Mouse (Mus musculus): ENCODE measurements at regions not wholly inside any gene's neighbourhood (a gene's known extent, or its start where the extent isn't known, plus 50 kb on each side); places are given as distances from the start of the nearest gene placed in this dataset.

DNA sequence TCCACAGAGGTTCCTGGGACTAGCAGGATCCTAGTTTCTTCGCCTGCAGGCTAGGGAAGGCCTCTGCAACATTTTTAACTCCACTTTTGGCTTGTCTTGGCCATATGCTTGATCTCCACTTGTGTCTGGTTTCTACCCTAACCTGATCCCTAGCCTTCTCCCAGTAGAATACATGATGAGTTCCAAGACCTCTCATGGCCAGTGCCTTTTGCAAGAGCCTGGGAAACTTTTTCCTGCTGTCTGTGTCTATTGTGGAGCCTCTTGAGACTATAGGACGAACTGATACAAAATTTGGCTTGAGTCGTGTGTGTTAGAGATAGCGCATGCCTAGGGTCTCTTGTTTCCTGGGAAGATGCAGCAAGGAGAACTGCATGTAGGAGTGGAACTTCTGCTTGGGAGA, 119.3 kb downstream of the Cartpt start:
- no peak for DNase-seq (ENCODE audit: low read depth, low spot score)

DNA sequence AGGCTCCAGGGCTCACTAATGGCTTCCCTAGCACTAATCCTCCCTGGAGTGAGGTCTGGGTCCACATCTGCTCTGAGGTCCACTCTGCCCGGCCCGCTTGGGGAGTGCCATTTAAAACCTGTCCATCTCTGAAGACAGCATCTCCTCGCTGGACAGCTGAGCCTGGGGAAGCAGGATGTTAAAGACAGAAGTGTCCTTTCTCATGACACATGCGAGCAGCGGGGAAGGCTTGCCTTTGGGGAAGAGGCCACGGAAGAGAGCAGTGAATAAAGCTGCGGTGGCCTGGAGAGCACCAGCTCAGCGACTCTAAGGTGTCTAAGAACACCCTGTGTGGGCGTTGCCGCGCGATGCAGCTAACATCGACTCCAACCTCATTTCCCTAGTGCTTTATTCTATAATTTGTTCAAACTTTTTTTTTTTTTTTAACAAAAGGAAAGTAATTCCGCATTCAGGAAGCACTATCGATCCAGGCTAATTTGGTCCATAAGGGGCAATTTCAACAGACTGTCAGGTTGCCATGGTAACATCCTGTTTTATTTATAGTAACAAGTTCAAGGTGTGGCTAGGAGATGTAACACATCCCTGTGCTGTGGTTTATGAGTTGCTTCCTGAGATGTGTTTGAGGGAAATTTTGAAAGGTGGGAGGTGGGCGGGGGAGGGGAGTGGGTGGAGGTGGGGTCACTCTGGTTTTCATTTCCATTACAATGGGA, 120.0 kb downstream of the Cartpt start:
- no peak for DNase-seq (ENCODE audit: low read depth, low spot score)

DNA sequence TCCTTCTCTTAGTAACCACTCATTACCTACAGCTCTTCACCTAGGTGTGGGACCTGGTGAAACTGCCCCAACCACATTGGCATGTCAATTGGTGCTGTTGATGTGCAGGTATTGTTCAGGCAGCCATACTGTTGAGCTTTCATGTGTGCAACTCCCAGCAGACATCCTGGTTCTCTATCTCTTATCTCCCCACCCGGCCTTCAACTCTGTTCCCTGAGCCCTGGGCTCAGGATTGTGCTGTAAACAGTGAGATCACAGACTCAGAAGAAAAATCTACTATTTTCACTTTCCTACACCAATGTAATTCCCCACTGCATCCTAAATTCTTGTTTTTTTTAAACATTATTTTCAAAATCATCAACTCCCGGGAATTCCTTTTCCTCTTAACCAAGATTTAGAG, 122.1 kb downstream of the Cartpt start:
- DNase-seq (ENCODE audit: low read depth, low spot score) = no peak

DNA sequence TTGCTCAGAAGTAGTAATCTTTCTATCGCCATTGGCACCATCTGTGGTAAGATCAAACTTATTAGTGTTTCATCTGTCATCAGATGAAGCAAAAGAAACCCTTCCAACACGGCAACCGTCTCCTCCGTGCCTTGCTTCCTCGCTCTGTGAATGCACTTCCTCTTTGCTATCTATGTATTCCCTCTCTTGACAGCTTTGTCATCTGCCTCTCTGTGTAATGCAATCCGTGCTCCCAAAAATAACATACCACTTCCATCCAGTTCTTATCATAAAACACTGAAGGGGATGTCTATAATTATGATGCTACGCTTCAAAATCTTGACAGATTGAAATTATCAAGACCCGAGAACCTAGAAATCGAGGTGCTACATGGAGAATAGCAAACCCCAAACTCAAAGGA, 123.2 kb downstream of the Cartpt start:
- DNase-seq (ENCODE audit: low read depth, low spot score) = no peak

DNA sequence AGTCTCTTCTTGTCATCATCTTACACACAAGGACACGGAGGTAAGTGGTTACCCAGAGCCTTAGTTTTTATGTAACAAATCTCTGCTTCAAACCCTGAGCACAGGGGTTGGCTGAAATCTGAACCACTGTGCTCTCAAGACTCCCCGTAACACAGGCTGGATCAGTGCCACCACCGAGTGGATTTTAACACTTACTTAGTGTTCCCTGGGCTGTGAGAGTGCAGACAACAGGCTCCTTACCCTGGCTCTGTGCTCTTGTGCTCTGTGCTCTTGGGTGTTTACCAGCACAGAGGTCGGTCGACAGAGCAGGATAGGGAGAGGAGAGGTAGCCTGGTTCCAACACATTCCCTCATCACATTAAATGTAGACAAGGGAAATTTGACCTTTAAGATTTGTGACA, 134.9 kb downstream of the Cartpt start:
- no peak for DNase-seq (ENCODE audit: low read depth, low spot score)

DNA sequence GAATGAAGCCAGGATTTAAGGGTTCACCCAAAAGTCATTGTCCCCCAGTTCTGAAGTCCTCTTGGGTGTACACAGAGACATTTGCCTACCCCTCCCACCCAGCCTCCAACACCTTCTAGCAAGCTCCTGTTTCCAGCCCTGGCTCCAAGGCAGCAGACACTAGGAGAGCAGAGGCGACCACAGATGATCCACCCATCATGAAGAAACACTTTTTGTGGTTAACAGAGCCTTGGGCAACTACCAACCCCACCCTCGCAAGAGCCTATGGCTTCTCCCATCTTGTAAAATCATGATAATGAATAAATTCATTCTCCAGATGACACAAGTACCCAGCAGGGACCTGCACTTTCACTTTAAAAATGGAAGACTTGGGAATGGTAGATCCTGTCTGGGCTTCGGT, 136.1 kb downstream of the Cartpt start:
- DNase-seq (ENCODE audit: low read depth, low spot score) = no peak

DNA sequence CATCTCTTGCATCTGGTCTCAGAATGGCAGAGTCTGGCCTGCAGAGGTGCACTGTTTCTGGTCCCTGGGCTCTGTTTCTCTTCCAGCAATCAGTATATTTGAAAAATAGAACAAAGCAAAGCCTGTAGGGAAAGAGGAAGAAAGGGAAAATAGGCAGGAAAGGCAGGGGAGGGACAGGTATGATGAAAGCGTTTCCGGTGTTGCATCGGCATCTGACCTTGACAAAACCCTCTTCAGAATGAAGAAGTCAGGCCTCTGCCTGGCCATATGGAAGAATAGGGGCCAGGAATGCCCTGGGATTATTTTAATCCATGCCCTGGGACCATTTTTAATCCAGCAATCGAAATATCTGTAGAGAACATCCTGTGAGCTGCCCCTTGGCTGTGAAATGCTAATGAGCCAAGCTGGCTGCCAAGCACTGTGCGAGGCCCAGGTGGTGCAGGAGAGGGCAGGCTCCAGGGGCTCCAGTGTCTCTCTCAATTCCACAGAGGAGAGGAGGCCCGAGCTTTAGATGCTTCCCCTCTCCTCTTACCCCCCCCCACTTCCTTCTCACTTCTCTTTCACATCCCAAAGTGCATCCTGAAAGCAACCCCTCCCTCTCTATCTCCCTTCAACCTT, 136.7 kb downstream of the Cartpt start:
- no peak for DNase-seq (ENCODE audit: low read depth, low spot score)

DNA sequence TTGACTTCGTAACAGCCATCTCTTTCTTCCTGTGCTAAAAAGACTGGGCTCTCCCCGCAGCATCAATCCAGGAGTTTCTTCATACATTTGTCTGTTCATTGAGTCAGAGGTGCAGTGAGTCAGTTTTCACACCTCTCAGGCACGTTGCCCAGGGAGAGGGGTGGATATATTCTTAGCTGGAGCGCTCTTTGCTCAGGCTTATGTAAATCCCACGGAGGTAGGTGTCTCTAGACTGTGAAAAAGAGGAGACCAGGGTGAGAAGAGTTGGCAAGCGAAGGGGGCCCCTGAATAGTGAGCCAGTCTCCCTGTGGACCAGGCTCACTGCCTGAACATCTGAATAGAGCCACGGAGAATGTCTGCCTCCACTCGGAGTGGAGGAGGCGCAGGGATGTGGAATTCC, 139.0 kb downstream of the Cartpt start:
- DNase-seq (ENCODE audit: low read depth, low spot score) = no peak

DNA sequence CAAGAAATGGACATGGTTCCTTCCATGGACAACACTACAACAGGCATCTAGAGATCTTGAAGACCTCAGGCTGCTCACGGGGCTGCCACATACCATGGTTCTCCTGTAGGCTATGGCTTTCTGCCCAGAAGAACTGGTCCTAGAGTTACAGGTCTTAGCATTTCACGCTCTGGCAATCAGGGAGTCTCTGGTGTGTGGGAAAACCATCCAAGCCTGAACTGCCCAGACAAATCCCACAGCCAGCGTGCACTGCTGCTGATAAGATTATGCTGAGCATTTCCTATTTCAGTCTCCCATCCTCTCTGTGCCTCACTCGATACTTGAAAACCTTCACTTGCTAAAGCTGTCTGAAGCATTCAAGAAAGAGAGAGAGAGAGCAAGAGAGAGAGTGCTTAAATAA, 139.5 kb downstream of the Cartpt start:
- no peak for DNase-seq (ENCODE audit: low read depth, low spot score)

DNA sequence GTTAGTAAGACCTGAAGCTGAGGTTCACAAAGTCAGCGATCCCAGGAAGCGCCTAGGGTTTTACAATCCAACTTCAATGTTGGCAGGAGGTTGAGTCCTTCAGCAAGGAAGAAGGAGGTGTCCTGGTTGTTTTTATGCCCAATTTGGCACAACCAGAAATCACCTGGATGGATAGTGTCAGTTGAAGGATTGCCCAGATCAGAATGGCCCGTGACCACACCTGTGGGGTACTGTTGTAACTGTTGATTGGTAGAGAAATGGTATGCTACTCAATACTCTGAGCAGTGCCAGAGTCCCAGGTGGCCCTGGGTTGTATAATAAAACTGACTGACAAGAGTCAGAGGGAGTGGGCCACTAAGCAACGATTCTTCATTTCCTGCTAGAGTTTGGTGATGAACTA, 140.2 kb downstream of the Cartpt start:
- DNase-seq (ENCODE audit: low read depth, low spot score) = no peak

DNA sequence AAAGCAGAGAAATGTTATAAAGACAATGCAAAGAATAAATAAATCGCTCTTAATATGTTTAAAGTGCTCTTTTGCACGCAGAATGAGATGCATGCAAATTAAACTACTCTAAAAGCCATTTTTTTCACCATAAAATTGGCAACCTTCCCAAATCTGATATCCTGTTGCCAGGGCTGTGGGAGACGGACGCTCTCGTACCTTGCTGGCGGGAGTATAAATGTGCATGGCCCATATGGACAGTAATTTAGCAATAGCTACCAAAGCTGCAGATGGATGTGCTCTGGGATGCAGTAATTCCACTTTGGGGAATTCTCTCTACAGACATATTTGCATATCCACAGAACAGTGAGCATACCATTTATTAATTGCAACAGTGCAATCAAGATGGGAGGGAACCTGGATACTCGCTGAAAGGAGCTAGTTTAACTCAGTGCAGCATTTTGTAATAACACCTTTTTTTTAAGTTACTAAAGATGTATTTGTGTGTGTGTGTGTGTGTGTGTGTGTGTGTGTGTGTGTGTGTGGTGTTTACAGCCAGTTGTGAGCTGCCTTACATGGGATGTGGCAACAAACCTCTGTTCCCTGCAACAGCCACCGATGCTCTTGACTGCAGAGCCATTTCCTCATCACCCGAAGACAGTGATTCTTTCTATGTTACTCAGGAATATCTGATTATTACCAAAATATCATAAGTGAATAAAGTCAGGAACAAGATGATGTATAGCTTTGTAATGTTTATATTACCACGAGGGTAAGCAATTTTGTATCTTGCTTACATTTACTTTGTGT, 141.4 kb downstream of the Cartpt start:
- no peak for DNase-seq (ENCODE audit: low read depth, low spot score)

DNA sequence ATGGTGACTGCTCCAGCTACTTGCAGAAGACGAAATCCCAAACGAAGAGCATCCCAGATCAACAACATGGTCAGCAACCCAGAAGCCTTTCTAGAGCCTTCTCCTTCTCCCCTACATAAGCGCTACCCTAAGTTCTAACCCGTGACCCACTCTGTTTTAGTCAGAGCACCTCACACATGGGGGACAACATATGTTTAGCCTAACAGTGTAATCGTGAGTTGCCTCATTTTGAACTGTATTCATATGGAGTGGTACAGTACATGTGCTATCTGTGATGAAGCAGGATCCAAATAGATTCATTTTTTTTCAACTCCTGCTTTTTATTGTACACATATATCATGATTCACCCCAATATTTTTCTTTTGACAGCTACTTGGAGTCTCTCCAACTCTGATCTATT, 146.2 kb downstream of the Cartpt start:
- no peak for DNase-seq (ENCODE audit: low read depth, low spot score)

DNA sequence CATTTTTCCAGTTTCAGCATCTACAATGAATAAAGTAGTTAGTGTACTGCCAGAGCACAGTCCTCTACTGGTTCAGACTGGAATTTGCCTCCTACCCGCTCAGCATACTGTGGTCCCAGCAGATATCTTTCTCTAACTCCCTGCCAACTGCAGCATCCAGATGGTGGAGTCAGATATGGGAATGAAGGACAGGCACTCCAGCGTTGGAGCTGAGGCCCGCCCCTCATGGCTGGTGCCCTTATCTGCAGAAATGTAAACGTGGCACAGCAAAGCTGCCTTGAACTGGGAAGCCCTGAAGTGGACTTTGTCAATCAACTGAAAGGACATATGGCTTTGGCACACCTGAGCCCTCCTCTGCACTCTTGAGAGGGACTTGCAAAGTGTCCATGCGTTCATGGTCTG, 146.6 kb downstream of the Cartpt start:
- DNase-seq (ENCODE audit: low read depth, low spot score) = no peak

DNA sequence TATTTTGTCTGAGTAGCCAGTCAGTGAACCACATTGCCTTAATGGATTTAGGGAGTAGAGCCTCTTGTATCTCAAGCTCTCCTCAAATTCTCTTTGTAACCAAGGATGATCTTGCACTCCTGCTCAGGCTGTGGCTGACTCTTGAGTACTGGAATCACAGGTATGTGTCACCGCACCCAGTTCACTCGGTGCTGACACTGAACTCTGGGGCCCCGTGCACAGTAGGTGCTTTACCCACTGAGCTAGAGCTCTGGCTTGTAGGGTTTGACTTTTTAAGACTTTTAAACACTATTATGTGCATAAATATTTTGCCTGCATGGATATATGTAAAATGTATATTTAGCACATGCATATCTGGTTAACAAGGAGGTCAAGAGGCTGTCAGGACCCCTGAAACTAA, 147.4 kb downstream of the Cartpt start:
- no peak for DNase-seq (ENCODE audit: low read depth, low spot score)

DNA sequence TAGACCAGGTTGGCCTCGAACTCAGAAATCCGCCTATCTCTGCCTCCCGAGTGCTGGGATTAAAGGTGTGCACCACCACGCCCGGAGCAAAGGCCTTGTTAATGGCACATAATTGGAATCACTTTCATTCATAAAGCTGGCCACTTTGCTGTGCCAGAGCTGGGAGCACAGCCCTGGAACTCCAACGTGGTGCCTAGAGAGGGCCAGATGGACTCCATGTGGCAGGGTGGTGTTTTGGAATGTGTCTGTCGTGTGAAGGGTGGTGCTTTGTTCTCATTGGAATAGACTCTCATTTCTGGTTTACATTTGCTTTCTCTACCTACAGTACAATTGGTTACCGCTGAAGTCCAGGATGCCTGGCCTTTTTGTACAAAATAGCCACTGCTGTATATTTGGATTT, 150.2 kb downstream of the Cartpt start:
- DNase-seq (ENCODE audit: low read depth, low spot score) = no peak

DNA sequence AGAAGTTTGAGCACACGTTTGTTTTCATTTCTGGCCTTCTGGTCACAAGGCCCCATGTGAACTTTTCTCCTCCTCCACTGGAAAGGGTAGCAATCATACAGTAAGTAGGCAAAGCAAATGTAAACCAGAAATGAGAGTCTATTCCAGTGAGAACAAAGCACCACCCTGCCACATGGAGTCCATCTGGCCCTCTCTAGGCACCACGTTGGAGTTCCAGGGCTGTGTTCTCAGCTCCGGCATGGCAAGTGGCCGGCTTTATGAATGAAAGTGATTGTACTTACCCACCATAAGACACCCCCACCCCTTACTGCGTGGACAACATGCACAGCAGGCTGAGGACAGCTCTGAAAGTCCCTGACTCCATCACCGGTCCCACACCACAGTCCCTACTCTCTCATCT, 151.5 kb downstream of the Cartpt start:
- no peak for DNase-seq (ENCODE audit: low read depth, low spot score)

DNA sequence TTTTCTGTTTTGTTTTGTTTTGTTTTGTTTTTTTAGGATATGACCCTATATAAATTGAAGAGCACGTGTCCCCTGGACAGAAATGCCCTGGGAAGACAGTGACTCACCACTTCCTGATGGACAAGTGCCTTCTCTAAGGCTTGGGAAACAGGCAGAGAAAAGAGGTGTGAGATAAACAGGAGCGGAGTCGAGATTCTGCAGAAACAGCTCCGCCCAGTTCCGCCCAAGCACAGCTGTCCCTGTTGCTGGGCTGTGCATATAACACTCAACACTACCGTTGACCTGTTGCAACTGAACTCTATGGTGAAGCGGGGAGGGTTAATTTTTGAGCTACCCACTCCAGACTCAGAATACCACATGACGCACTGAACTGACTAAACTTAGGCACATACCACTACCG, 152.8 kb downstream of the Cartpt start:
- DNase-seq (ENCODE audit: low read depth, low spot score) = no peak

DNA sequence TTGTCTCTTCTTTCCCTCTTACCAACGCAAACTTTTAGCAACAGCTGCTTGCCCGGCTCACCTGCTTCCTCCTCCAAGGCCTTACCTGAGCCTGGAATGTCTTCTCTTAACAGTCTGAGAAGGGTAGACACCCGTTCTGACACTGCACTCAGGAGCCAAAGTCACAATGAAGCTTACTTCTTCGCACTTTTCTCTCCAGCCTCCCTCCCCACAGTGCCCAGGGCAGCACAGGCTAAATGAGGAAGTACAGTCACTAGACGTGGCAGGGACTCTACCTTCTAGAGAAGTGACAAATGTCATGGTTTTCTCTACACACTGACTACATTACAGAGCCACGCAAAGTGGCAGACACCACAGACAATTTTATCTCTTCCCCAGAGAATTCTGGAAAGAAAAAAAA, 155.4 kb downstream of the Cartpt start:
- no peak for DNase-seq (ENCODE audit: low read depth, low spot score)

DNA sequence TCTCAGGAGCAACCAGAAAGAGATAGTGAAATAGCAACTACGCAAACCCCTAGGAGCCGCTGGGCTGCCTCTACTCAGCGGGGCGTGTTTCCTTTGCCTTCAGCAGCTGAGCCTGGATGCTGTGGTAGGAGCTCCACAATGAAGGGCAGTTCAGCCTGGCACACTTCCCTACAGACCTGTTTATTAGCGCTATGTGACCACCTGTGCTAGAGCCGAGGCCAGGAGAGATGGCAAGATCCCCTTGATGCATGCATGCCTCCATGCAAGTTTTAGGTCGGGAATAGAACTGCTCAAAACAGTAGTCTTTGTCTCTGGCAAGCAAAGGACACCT, 156.1 kb downstream of the Cartpt start:
- no peak for DNase-seq (ENCODE audit: low read depth, low spot score)

DNA sequence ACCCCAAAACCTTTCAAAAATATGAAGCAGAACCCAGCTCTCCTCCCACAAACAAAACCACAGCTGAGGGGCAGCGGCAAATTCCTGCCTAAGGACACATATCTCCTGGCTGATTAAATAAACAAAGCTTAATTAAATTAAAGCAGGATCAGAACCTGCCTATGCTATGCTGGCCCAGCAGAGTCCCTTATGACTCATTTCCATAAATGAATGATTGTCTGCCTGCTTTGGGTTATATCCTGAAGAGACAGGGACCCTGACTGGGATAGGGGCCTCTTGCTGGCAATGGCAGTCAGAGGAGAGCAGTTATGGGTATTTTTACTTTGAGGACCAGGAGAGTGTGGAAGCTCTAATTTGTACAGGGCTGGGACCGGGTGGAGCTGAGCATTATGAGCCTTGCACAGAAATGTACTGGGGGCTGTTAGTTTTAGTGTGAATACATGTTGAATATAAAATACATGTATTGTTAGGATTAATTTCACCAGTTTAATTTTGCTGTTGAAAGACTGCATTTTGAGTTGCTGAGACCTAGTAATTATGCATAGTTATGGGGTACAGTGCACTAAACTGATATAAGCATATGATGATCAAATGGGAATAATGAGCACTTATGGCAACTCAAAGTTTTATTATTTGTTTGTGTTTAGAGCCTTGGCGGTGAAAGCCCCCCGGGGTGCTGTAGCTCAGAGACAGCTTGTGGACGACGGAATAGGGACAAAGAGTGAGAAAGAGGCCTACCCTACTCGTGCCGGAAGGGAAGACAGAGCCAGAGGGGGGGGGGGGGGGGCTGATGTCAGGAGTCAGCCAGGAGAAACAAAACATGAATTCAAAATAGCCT, 156.7 kb downstream of the Cartpt start:
- DNase-seq (ENCODE audit: low read depth, low spot score) = no peak

DNA sequence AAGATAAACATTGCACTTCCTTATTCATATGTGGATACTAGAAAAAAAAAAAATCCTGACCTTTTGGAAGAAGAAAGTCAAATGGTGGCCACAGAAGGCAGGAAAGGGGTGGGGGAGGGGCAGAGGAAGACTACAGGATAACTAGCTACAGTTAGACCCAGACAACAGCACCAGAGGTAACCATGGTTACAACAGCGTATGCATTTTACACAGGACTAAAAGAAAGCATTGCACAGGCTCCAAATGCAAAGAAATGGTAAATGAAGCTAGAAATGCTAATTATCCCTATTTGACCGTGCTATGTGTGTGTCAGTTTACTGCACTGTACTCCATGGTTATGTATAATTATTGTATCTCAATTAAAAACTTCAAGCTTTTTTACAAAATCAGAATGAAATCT, 158.4 kb downstream of the Cartpt start:
- DNase-seq (ENCODE audit: low read depth, low spot score) = no peak

DNA sequence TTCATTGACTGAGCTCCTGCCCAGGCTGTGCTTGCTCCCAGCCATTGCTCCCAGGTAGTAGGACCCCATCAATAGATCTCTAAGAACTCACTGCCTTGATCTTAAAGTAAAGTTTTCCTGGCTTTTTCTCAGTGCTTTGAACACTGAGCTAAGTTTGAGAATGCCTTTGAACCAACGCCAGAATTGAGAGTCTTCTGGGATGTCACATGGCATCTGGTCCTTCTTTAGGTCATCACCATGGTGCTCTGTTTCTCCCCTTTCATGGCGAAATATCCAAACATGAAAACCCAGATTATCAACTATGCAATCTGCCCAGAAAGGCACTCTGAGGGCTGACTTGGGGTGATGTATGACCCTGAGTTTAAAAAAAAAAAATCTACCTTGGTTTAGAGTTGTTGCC, 158.9 kb downstream of the Cartpt start:
- no peak for DNase-seq (ENCODE audit: low read depth, low spot score)
